Mouse (Mus musculus): ENCODE results near the gene Dll3. TPM values are rescaled to one million over a fixed set of nuclear protein-coding genes. Genes with fewer than 3 reads are reported as not detected.
A peak's percentile ranks its signal among the peaks of the same experiment; 100 is the strongest.

Gene Dll3
- polyA plus RNA-seq (2014; fragmentation: Nextera tagmentation; extraction: Ambion mirVana): 77.4 and 86.1 TPM in 2 replicates

- Histone ChIP-seq H3K4me2 (replicated peaks; ENCODE audit: low read depth, low read length) (peak within 1 kb of the TSS; percentile 55), H3K9me3 (ENCODE audit: control insufficient read depth, low read length) (no peaks in the 10 kb centered on the region), H3K27ac (ENCODE audit: low read depth, low read length) (peak within 1 kb of the TSS; percentile 92), H3K36me3 (ENCODE audit: control insufficient read depth, insufficient read depth, low read length) (0 out of 2 replicates have a peak, but pooled peaks cover 2% of the 10 kb centered on the region), H3K27me3 (ENCODE audit: control insufficient read depth, insufficient read depth, low read length) (peaks cover 7% of the 10 kb centered on the region), H3K9ac (ENCODE audit: low read depth, low read length) (peak within 1 kb of the TSS; percentile 77), H3K4me3 (ENCODE audit: low read depth, low read length) (peak within 1 kb of the TSS; percentile 55), H3K4me1 (replicated peaks; ENCODE audit: control insufficient read depth, insufficient read depth, low read length) (peaks cover 6% of the 10 kb centered on the region; the same call in 1 of the 2 replicates)
- ATAC-seq (ENCODE audit: low FRiP score) (peak; percentile 76), DNase-seq (ENCODE audit: low spot score) (peak; percentile 85)
- WGBS: 2% methylated on average over 30 of the region's 30 CpGs
Measured at GRCm38 (mm10) chr7:28301616-28302433, at the start of gene Dll3. TSS of gene Dll3 (minus strand) at chr7:28302238.

- H3K9me3 ChIP-seq (ENCODE audit: control insufficient read depth, low read length): no peaks in the 10 kb centered on the region
- WGBS: 50% methylated on average over 4 of the region's 4 CpGs
- DNase-seq (ENCODE audit: low spot score): no peak
- H3K9ac ChIP-seq (ENCODE audit: low read depth, low read length): peak overlapping the region; percentile 95
- peak overlapping the region; percentile 64 for H3K4me3 ChIP-seq (ENCODE audit: low read depth, low read length)
- no peaks in the 10 kb centered on the region for H3K27me3 ChIP-seq (ENCODE audit: control insufficient read depth, insufficient read depth, low read length)
- peak overlapping the region; percentile 91 for H3K4me2 ChIP-seq (replicated peaks; ENCODE audit: low read depth, low read length)
- H3K4me1 ChIP-seq (replicated peaks; ENCODE audit: control insufficient read depth, insufficient read depth, low read length): peaks cover 3% of the 10 kb centered on the region; the same call in 1 of the 2 replicates
- no peak for ATAC-seq (ENCODE audit: low FRiP score)
- peaks cover 12% of the 10 kb centered on the region for H3K36me3 ChIP-seq (ENCODE audit: control insufficient read depth, insufficient read depth, low read length)
- no peak overlapping the region for H3K27ac ChIP-seq (ENCODE audit: low read depth, low read length)
Measured at GRCm38 (mm10) chr7:28351676-28352191, 49.7 kb upstream of the Dll3 start.

GRCm38 (mm10) chr7:28350155-28350883, 48.3 kb upstream of the Dll3 start, which contains the start of gene Rps16:
TSS of gene Rps16 (plus strand) at chr7:28350652.
- ATAC-seq (ENCODE audit: low FRiP score) (peak; percentile 96), DNase-seq (ENCODE audit: low spot score) (peak; percentile 99)
- peaks cover 3% of the 10 kb centered on the region; the same call in 1 of the 2 replicates for H3K4me1 ChIP-seq (replicated peaks; ENCODE audit: control insufficient read depth, insufficient read depth, low read length)
- peak within 1 kb of the TSS; percentile 72 for H3K27ac ChIP-seq (ENCODE audit: low read depth, low read length)
- peak within 1 kb of the TSS; percentile 91 for H3K4me2 ChIP-seq (replicated peaks; ENCODE audit: low read depth, low read length)
- H3K36me3 ChIP-seq (ENCODE audit: control insufficient read depth, insufficient read depth, low read length): peaks cover 12% of the 10 kb centered on the region
- under 1% methylated on average over 44 of the region's 50 CpGs for WGBS
- no peaks in the 10 kb centered on the region for H3K9me3 ChIP-seq (ENCODE audit: control insufficient read depth, low read length)
- H3K27me3 ChIP-seq (ENCODE audit: control insufficient read depth, insufficient read depth, low read length): no peaks in the 10 kb centered on the region
- peak within 1 kb of the TSS; percentile 95 for H3K9ac ChIP-seq (ENCODE audit: low read depth, low read length)
- peak within 1 kb of the TSS; percentile 64 for H3K4me3 ChIP-seq (ENCODE audit: low read depth, low read length)

GRCm38 (mm10) chr7:28348601-28349000, 46.6 kb upstream of the Dll3 start:
- DNase-seq (ENCODE audit: low spot score): no peak

GRCm38 (mm10) chr7:28347746-28348145, 45.7 kb upstream of the Dll3 start:
- DNase-seq (ENCODE audit: low spot score): no peak
- Histone ChIP-seq H3K4me2 (replicated peaks; ENCODE audit: low read depth, low read length) (no peak overlapping the region), H3K4me1 (replicated peaks; ENCODE audit: control insufficient read depth, insufficient read depth, low read length) (peaks cover 3% of the 10 kb centered on the region; the same call in 1 of the 2 replicates), H3K27me3 (ENCODE audit: control insufficient read depth, insufficient read depth, low read length) (no peaks in the 10 kb centered on the region), H3K4me3 (ENCODE audit: low read depth, low read length) (no peak overlapping the region), H3K9ac (ENCODE audit: low read depth, low read length) (no peak overlapping the region), H3K36me3 (ENCODE audit: control insufficient read depth, insufficient read depth, low read length) (no peaks in the 10 kb centered on the region), H3K27ac (ENCODE audit: low read depth, low read length) (no peak overlapping the region), H3K9me3 (ENCODE audit: control insufficient read depth, low read length) (no peaks in the 10 kb centered on the region)
- 85% methylated on average over 3 of the region's 3 CpGs for WGBS
- ATAC-seq (ENCODE audit: low FRiP score): no peak

More at GRCm38 (mm10) chr7:28348601-28349000, 46.6 kb upstream of the Dll3 start:
- WGBS: 88% methylated on average over 7 of the region's 7 CpGs
- Histone ChIP-seq H3K36me3 (ENCODE audit: control insufficient read depth, insufficient read depth, low read length) (peaks cover 7% of the 10 kb centered on the region; the same call in 1 of the 2 replicates), H3K9ac (ENCODE audit: low read depth, low read length) (no peak overlapping the region), H3K4me2 (replicated peaks; ENCODE audit: low read depth, low read length) (no peak overlapping the region), H3K4me1 (replicated peaks; ENCODE audit: control insufficient read depth, insufficient read depth, low read length) (peaks cover 3% of the 10 kb centered on the region; the same call in 1 of the 2 replicates), H3K27me3 (ENCODE audit: control insufficient read depth, insufficient read depth, low read length) (no peaks in the 10 kb centered on the region), H3K9me3 (ENCODE audit: control insufficient read depth, low read length) (no peaks in the 10 kb centered on the region), H3K27ac (ENCODE audit: low read depth, low read length) (no peak overlapping the region), H3K4me3 (ENCODE audit: low read depth, low read length) (no peak overlapping the region)
- ATAC-seq (ENCODE audit: low FRiP score): no peak

- DNase-seq (ENCODE audit: low spot score): peak; percentile 87
- H3K27ac ChIP-seq (ENCODE audit: low read depth, low read length): no peak overlapping the region
- H3K4me2 ChIP-seq (replicated peaks; ENCODE audit: low read depth, low read length): no peak overlapping the region
- no peak for ATAC-seq (ENCODE audit: low FRiP score)
- no peaks in the 10 kb centered on the region; the same call in 1 of the 2 replicates for H3K4me1 ChIP-seq (replicated peaks; ENCODE audit: control insufficient read depth, insufficient read depth, low read length)
- no peaks in the 10 kb centered on the region for H3K36me3 ChIP-seq (ENCODE audit: control insufficient read depth, insufficient read depth, low read length)
- WGBS: 10% methylated on average over 4 of the region's 4 CpGs
- no peaks in the 10 kb centered on the region for H3K27me3 ChIP-seq (ENCODE audit: control insufficient read depth, insufficient read depth, low read length)
- H3K9ac ChIP-seq (ENCODE audit: low read depth, low read length): no peak overlapping the region
- no peaks in the 10 kb centered on the region for H3K9me3 ChIP-seq (ENCODE audit: control insufficient read depth, low read length)
- H3K4me3 ChIP-seq (ENCODE audit: low read depth, low read length): no peak overlapping the region
Measured at GRCm38 (mm10) chr7:28344637-28345036, 42.6 kb upstream of the Dll3 start.

GRCm38 (mm10) chr7:28341381-28341780, 39.3 kb upstream of the Dll3 start:
- Histone ChIP-seq H3K4me2 (replicated peaks; ENCODE audit: low read depth, low read length) (no peak overlapping the region), H3K9ac (ENCODE audit: low read depth, low read length) (no peak overlapping the region), H3K27me3 (ENCODE audit: control insufficient read depth, insufficient read depth, low read length) (no peaks in the 10 kb centered on the region), H3K36me3 (ENCODE audit: control insufficient read depth, insufficient read depth, low read length) (no peaks in the 10 kb centered on the region), H3K4me1 (replicated peaks; ENCODE audit: control insufficient read depth, insufficient read depth, low read length) (no peaks in the 10 kb centered on the region), H3K27ac (ENCODE audit: low read depth, low read length) (no peak overlapping the region), H3K4me3 (ENCODE audit: low read depth, low read length) (no peak overlapping the region), H3K9me3 (ENCODE audit: control insufficient read depth, low read length) (no peaks in the 10 kb centered on the region)
- WGBS: 51% methylated on average over 7 of the region's 7 CpGs
- no peak for ATAC-seq (ENCODE audit: low FRiP score)
- DNase-seq (ENCODE audit: low spot score): no peak

GRCm38 (mm10) chr7:28339213-28339917, 37.3 kb upstream of the Dll3 start:
- Histone ChIP-seq H3K4me1 (replicated peaks; ENCODE audit: control insufficient read depth, insufficient read depth, low read length) (no peaks in the 10 kb centered on the region), H3K36me3 (ENCODE audit: control insufficient read depth, insufficient read depth, low read length) (no peaks in the 10 kb centered on the region), H3K27me3 (ENCODE audit: control insufficient read depth, insufficient read depth, low read length) (no peaks in the 10 kb centered on the region), H3K27ac (ENCODE audit: low read depth, low read length) (no peak overlapping the region), H3K9ac (ENCODE audit: low read depth, low read length) (peak overlapping the region; percentile 34; the same call in 1 of the 2 replicates), H3K4me2 (replicated peaks; ENCODE audit: low read depth, low read length) (peak overlapping the region; percentile 46; the same call in 1 of the 2 replicates), H3K4me3 (ENCODE audit: low read depth, low read length) (peak overlapping the region; percentile 96), H3K9me3 (ENCODE audit: control insufficient read depth, low read length) (no peaks in the 10 kb centered on the region)
- 80% methylated on average over 19 of the region's 19 CpGs for WGBS
- peak; percentile 19; the same call in 1 of the 2 replicates for ATAC-seq (ENCODE audit: low FRiP score)
- DNase-seq (ENCODE audit: low spot score): peak; percentile 46

Data from hindbrain, embryonic 11.5 days (tissue).